In the genomic region with DNA sequence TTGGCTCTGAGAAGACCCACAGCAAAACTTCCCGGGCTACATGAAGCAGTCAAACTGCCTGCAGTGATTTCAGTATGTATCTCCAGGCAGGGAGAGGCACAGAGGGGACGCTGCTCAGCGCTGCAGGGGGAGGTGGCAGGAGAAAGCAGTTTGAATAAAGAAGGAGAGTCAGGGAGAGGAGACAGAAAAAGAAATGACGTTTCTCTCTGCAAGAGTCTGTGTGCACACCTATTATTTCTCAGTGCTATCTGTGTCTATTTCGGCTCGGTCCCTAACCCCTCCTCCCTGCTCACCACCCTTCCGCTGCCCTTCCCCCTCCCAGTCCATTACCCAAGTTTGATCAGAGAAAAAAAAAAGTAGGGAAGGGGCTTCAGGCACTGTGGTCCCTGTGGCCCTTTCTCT, we compare ENCODE assay signal across 8 mouse cellular contexts.
A peak's percentile ranks its signal among the peaks of the same experiment; 100 is the strongest.
DNase-seq lines count a peak whose midpoint lies in the region; ATAC-seq lines count a peak whose summit lies in the region.

No protein-coding gene starts in this region.

- no peak; the same call in 1 of the 2 replicates for ATAC-seq in heart, embryonic 13.5 days (ENCODE audit: extremely low read depth, insufficient number of reproducible peaks, low FRiP score, low TSS enrichment)
- no peak for ATAC-seq in limb, embryonic 13.5 days (ENCODE audit: low FRiP score, low read depth)
- ATAC-seq in neural tube, embryonic 13.5 days (ENCODE audit: low read depth), result peak; percentile 73
- no peak for ATAC-seq in monocyte, adult 5-6 weeks (replicated peaks; ENCODE audit: insufficient number of reproducible peaks, low FRiP score, low TSS enrichment, poor library complexity, severe bottlenecking)

- H3K4me2 ChIP-seq in heart, embryonic 13.5 days, result peak overlapping the region; percentile 73
- H3K4me2 ChIP-seq in limb, embryonic 13.5 days (replicated peaks), result peak overlapping the region; percentile 63
- H3K4me2 ChIP-seq in neural tube, embryonic 13.5 days, result peak overlapping the region; percentile 61

- no peaks in the 10 kb centered on the region for H3K27me3 ChIP-seq in heart, embryonic 13.5 days (replicated peaks)
- H3K27me3 ChIP-seq in limb, embryonic 13.5 days, result no peaks in the 10 kb centered on the region
- no peaks in the 10 kb centered on the region for H3K27me3 ChIP-seq in neural tube, embryonic 13.5 days

- peak overlapping the region; percentile 76 for H3K27ac ChIP-seq in heart, embryonic 13.5 days (replicated peaks)
- no peak overlapping the region for H3K27ac ChIP-seq in limb, embryonic 13.5 days
- H3K27ac ChIP-seq in neural tube, embryonic 13.5 days (replicated peaks), result peak overlapping the region; percentile 91

- peak; percentile 20 to 35 for DNase-seq in layer of hippocampus, postnatal 10 days (ENCODE audit: low spot score in 2 of 2)
- no peak for DNase-seq in layer of hippocampus, adult 11-12 months (ENCODE audit: low spot score)
- peak; percentile 69 to 70 for DNase-seq in cerebellum, postnatal 25 days
- DNase-seq in thymus, postnatal 0 days (ENCODE audit: low spot score), result no peak

- H3K36me3 ChIP-seq in heart, embryonic 13.5 days, result no peaks in the 10 kb centered on the region
- no peaks in the 10 kb centered on the region for H3K36me3 ChIP-seq in limb, embryonic 13.5 days
- no peaks in the 10 kb centered on the region for H3K36me3 ChIP-seq in neural tube, embryonic 13.5 days

- H3K4me3 ChIP-seq in heart, embryonic 13.5 days, result peak overlapping the region; percentile 48
- peak overlapping the region; percentile 38 for H3K4me3 ChIP-seq in limb, embryonic 13.5 days
- peak overlapping the region; percentile 39 for H3K4me3 ChIP-seq in neural tube, embryonic 13.5 days

- WGBS in heart, embryonic 13.5 days, result 1% methylated on average over 7 of the region's 7 CpGs
- WGBS in limb, embryonic 13.5 days, result 3% methylated on average over 7 of the region's 7 CpGs
- WGBS in neural tube, embryonic 13.5 days, result under 1% methylated on average over 7 of the region's 7 CpGs

- peak overlapping the region; percentile 78 for H3K9ac ChIP-seq in heart, embryonic 13.5 days
- H3K9ac ChIP-seq in limb, embryonic 13.5 days, result peak overlapping the region; percentile 62
- peak overlapping the region; percentile 66 for H3K9ac ChIP-seq in neural tube, embryonic 13.5 days

- peaks cover 35% of the 10 kb centered on the region for H3K4me1 ChIP-seq in heart, embryonic 13.5 days
- H3K4me1 ChIP-seq in limb, embryonic 13.5 days, result peaks cover 36% of the 10 kb centered on the region
- H3K4me1 ChIP-seq in neural tube, embryonic 13.5 days (replicated peaks), result peaks cover 37% of the 10 kb centered on the region

- H3K9me3 ChIP-seq in heart, embryonic 13.5 days, result no peaks in the 10 kb centered on the region
- H3K9me3 ChIP-seq in limb, embryonic 13.5 days, result no peaks in the 10 kb centered on the region
- no peaks in the 10 kb centered on the region for H3K9me3 ChIP-seq in neural tube, embryonic 13.5 days

Comparison
In these comparisons a context has a peak if more than half of its experiments do, and no peak if none do; other contexts are left out.
1. DNase-seq: peak in layer of hippocampus, postnatal 10 days (2 of 2) and cerebellum, postnatal 25 days (2 of 2); none in layer of hippocampus, adult 11-12 months (single experiment) and thymus, postnatal 0 days (single experiment).
2. Peak in every context shown above with its lines, with median percentiles within 50 percentile points of each other: H3K4me2 ChIP-seq, H3K4me3 ChIP-seq and H3K9ac ChIP-seq.